Mouse (Mus musculus): Measurements from ENCODE around the gene Carnmt1. TPM values are rescaled to one million over a fixed set of nuclear protein-coding genes. Genes with fewer than 3 reads are reported as not detected.

The Carnmt1 gene
- polyA plus RNA-seq, 1 experiment from 2014 or later: 16.6 TPM

DNA sequence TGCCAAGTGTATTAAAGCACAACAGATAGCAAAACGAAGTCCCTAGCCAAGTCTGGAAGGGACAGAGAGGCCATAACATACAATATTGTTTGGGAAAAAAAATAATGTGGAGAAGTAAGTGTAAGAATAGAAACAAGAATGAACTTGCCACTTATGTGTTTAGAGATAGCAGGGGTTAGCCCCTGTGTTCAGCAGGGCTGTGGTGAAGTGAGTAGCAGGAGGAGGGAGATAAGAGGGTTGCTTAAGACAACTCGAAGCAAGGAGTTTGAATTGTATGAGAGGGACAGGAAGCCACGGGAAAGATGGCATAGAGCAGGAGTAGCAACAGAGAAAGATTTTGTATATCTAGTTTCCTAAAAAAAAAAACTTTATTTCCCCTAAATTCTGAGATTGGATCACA lies 21.6 kb downstream of the Carnmt1 start:
- H3K4me3 ChIP-seq (replicated peaks; ENCODE audit: low read length): no peak overlapping the region
- no peaks in the 10 kb centered on the region for H3K9me3 ChIP-seq (replicated peaks; ENCODE audit: control insufficient read depth, low read length)
- no peaks in the 10 kb centered on the region for H3K36me3 ChIP-seq (ENCODE audit: control insufficient read depth, insufficient read depth, low read length)
- H3K9ac ChIP-seq (ENCODE audit: low read length): no peak overlapping the region
- H3K27ac ChIP-seq (ENCODE audit: low read length): no peak overlapping the region
- 82% methylated on average over 3 of the region's 3 CpGs for WGBS
- no peak overlapping the region for H3K4me2 ChIP-seq (ENCODE audit: low read depth, low read length)
- no peaks in the 10 kb centered on the region; the same call in 1 of the 2 replicates for H3K4me1 ChIP-seq (ENCODE audit: control insufficient read depth, insufficient read depth, low read length)
- no peaks in the 10 kb centered on the region for H3K27me3 ChIP-seq (ENCODE audit: control insufficient read depth, insufficient read depth, low read length)
- no peak; the same call in 1 of the 2 replicates for ATAC-seq (ENCODE audit: insufficient read depth, low FRiP score)

DNA sequence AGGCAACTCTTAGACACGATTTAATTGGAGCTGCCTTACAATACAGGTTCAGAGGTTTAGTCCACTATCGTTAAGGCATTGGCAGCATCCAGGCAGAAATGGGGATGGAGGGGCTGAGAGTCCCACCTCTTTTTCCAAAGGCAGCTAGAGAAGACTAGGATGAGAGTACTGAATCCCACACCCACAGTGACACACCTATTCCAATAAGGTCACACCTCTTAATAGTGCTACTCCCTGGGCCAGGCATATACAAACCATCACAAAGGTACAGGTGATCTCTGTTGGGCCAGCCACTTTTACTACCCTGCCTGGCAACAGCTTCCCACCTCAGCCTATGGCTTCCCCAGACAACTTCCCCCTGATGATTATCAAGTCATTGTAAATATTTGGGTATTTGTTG lies 22.2 kb downstream of the Carnmt1 start:
- Histone ChIP-seq H3K9ac (ENCODE audit: low read length) (no peak overlapping the region), H3K9me3 (replicated peaks; ENCODE audit: control insufficient read depth, low read length) (no peaks in the 10 kb centered on the region), H3K27ac (ENCODE audit: low read length) (no peak overlapping the region), H3K4me3 (replicated peaks; ENCODE audit: low read length) (no peak overlapping the region), H3K36me3 (ENCODE audit: control insufficient read depth, insufficient read depth, low read length) (no peaks in the 10 kb centered on the region), H3K4me1 (ENCODE audit: control insufficient read depth, insufficient read depth, low read length) (no peaks in the 10 kb centered on the region), H3K27me3 (ENCODE audit: control insufficient read depth, insufficient read depth, low read length) (no peaks in the 10 kb centered on the region), H3K4me2 (ENCODE audit: low read depth, low read length) (no peak overlapping the region)
- WGBS: 88% methylated on average over 2 of the region's 2 CpGs
- ATAC-seq (ENCODE audit: insufficient read depth, low FRiP score): no peak

DNA sequence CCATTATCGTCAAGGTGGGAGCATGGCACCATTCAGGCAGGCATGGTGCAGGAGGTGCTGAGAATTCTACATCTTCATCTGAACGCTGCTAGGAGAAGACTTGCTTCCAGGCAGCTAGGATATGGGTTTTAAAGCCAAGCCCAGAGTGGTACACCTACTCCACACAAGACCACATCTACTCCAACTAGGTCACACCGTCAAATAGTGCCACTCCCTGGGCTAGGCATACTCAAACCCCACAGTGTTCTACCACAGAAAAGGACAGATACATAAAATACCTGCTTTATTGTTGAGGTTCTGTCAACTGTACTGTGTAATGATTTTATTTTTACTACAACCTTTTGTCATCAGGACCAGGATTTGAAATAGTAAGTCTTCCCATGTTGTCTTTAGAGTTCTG lies 24.6 kb downstream of the Carnmt1 start:
- no peak for ATAC-seq (ENCODE audit: insufficient read depth, low FRiP score)
- no peaks in the 10 kb centered on the region for H3K27me3 ChIP-seq (ENCODE audit: control insufficient read depth, insufficient read depth, low read length)

DNA sequence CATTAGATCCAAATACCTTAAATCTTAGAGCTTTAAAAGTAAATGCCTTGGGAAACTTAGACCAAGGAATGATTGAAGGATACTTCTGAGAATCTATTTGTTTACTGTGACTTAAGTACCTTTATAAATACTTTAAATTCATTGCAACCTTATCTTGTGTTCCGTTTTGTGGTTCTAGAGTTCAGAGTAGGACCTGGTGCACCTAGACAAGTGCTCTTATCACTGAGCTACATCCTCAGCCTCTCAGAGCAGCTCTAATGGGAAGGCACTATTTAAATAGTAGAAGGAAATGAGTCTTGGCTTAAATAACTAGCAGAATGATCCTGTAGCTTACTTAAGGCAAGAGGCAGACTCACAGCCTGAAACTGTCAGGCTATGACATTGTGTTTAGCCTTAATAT lies 25.0 kb downstream of the Carnmt1 start:
- Histone ChIP-seq H3K27me3 (ENCODE audit: control insufficient read depth, insufficient read depth, low read length) (no peaks in the 10 kb centered on the region), H3K27ac (ENCODE audit: low read length) (no peak overlapping the region), H3K36me3 (ENCODE audit: control insufficient read depth, insufficient read depth, low read length) (no peaks in the 10 kb centered on the region), H3K4me3 (replicated peaks; ENCODE audit: low read length) (no peak overlapping the region), H3K4me2 (ENCODE audit: low read depth, low read length) (no peak overlapping the region), H3K4me1 (ENCODE audit: control insufficient read depth, insufficient read depth, low read length) (no peaks in the 10 kb centered on the region), H3K9me3 (replicated peaks; ENCODE audit: control insufficient read depth, low read length) (no peaks in the 10 kb centered on the region), H3K9ac (ENCODE audit: low read length) (no peak overlapping the region)
- 60% methylated on average over 1 of the region's 1 CpGs for WGBS
- ATAC-seq (ENCODE audit: insufficient read depth, low FRiP score): peak; percentile 40; the same call in 1 of the 2 replicates

More for the DNA sequence above, 24.6 kb downstream of the Carnmt1 start:
- no peak overlapping the region for H3K4me3 ChIP-seq (replicated peaks; ENCODE audit: low read length)
- 95% methylated on average over 3 of the region's 3 CpGs for WGBS
- H3K4me2 ChIP-seq (ENCODE audit: low read depth, low read length): no peak overlapping the region
- H3K27ac ChIP-seq (ENCODE audit: low read length): no peak overlapping the region
- no peaks in the 10 kb centered on the region for H3K9me3 ChIP-seq (replicated peaks; ENCODE audit: control insufficient read depth, low read length)
- no peak overlapping the region for H3K9ac ChIP-seq (ENCODE audit: low read length)
- H3K36me3 ChIP-seq (ENCODE audit: control insufficient read depth, insufficient read depth, low read length): no peaks in the 10 kb centered on the region
- H3K4me1 ChIP-seq (ENCODE audit: control insufficient read depth, insufficient read depth, low read length): no peaks in the 10 kb centered on the region

DNA sequence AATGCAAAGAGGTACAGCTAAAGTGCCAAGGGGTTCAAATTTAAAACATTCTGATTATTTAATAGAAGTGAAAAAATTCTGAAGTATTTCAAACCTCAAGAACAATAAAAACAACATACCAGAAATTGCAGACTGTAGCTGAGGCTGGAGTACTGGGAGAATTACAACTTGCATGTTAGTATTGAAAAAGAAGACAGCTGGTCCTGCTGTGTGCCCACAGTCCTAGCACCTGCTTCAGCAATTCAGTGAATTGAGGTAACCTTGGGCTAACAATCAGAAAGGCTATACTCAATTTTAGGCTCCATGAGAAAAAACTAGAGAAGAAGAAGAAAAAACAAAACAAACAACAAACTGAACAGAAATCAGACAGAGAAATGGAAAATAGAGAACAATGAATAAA lies 37.5 kb downstream of the Carnmt1 start:
- Histone ChIP-seq H3K27ac (ENCODE audit: low read length) (no peak overlapping the region), H3K4me1 (ENCODE audit: control insufficient read depth, insufficient read depth, low read length) (no peaks in the 10 kb centered on the region), H3K9me3 (replicated peaks; ENCODE audit: control insufficient read depth, low read length) (no peaks in the 10 kb centered on the region), H3K27me3 (ENCODE audit: control insufficient read depth, insufficient read depth, low read length) (no peaks in the 10 kb centered on the region), H3K36me3 (ENCODE audit: control insufficient read depth, insufficient read depth, low read length) (no peaks in the 10 kb centered on the region), H3K9ac (ENCODE audit: low read length) (no peak overlapping the region), H3K4me3 (replicated peaks; ENCODE audit: low read length) (no peak overlapping the region), H3K4me2 (ENCODE audit: low read depth, low read length) (no peak overlapping the region)
- no peak for ATAC-seq (ENCODE audit: insufficient read depth, low FRiP score)

DNA sequence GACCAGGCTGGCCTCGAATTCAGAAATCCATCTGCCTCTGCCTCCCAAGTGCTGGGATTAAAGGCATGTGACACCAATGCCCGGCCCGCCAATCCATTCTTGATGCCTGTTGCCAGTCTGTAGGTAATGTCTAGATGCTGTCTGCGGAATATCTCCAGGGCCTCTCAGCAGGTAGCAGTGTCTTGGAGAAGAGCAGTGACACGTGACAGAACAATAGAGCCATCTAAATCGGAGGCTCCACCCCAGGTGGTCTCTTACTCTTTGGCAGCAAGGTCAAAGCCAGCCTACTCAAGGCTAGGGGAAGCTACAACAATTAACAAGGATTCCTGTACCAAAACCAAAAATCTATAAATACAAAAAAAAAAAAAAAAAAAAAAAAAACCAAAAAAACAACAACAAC lies 40.3 kb downstream of the Carnmt1 start:
- Histone ChIP-seq H3K4me3 (replicated peaks; ENCODE audit: low read length) (no peak overlapping the region), H3K36me3 (ENCODE audit: control insufficient read depth, insufficient read depth, low read length) (no peaks in the 10 kb centered on the region), H3K9ac (ENCODE audit: low read length) (no peak overlapping the region), H3K4me1 (ENCODE audit: control insufficient read depth, insufficient read depth, low read length) (peaks cover 12% of the 10 kb centered on the region), H3K9me3 (replicated peaks; ENCODE audit: control insufficient read depth, low read length) (no peaks in the 10 kb centered on the region), H3K4me2 (ENCODE audit: low read depth, low read length) (no peak overlapping the region), H3K27me3 (ENCODE audit: control insufficient read depth, insufficient read depth, low read length) (no peaks in the 10 kb centered on the region), H3K27ac (ENCODE audit: low read length) (no peak overlapping the region)
- WGBS: 75% methylated on average over 6 of the region's 6 CpGs
- no peak for ATAC-seq (ENCODE audit: insufficient read depth, low FRiP score)

DNA sequence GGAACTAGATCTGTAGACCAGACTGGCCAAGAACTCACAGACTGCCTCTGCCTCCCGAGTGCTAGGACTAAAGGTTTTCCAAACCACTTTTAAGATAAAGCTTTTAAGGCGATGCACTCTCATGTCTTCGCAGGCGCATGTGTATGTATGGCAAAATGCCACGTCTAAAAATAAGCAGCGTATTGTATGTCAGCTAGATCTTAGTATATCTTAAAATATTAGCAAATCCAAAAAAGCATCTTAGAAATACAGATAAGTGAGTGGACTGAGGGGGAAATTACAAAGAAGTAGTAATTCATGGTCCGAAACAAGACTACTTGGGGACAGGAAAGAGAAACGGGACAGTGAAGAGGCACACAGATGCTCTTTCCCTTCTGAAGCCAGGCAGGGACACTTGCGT lies 41.0 kb downstream of the Carnmt1 start:
- Histone ChIP-seq H3K4me1 (ENCODE audit: control insufficient read depth, insufficient read depth, low read length) (peaks cover 12% of the 10 kb centered on the region), H3K4me3 (replicated peaks; ENCODE audit: low read length) (no peak overlapping the region), H3K4me2 (ENCODE audit: low read depth, low read length) (no peak overlapping the region), H3K27ac (ENCODE audit: low read length) (no peak overlapping the region), H3K36me3 (ENCODE audit: control insufficient read depth, insufficient read depth, low read length) (no peaks in the 10 kb centered on the region), H3K9ac (ENCODE audit: low read length) (no peak overlapping the region), H3K9me3 (replicated peaks; ENCODE audit: control insufficient read depth, low read length) (no peaks in the 10 kb centered on the region), H3K27me3 (ENCODE audit: control insufficient read depth, insufficient read depth, low read length) (no peaks in the 10 kb centered on the region)
- ATAC-seq (ENCODE audit: insufficient read depth, low FRiP score): no peak
- WGBS: 74% methylated on average over 9 of the region's 9 CpGs

DNA sequence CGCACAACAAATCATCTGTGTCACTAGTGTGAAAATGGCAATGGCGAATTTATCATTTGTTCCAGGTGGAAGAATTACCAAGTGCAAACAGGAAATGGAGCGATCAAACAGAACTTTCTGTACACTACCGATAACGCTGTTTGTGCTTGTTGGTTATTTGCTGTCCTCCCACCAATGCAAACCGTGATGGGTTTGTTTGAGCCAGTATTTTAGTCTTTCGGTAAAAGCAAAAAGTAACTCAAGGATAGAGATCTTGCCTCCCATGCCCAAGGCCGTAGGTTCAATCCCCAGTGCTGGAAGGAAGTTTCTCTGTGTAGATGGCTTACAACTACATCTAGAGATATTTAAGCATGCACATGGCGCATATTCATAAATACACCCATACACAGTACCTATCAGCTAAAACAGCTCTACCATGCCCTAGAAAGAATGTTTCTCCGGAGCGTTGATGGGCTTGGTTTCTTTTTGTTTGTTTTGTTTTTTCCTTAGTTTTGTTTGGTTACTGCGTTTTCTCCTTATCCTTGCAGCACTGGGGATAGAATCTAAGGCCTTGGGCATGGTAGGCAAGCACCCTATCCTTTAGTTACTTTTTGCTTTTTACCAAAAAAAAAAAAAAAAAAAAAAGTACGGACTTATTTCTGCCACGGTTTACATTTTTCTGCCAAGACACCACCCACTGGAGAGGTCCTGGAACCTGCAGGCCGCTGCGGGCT lies 41.7 kb downstream of the Carnmt1 start:
- 49% methylated on average over 16 of the region's 16 CpGs for WGBS
- peaks cover 12% of the 10 kb centered on the region for H3K4me1 ChIP-seq (ENCODE audit: control insufficient read depth, insufficient read depth, low read length)
- H3K9ac ChIP-seq (ENCODE audit: low read length): peak overlapping the region; percentile 88
- peak overlapping the region; percentile 95 for H3K4me3 ChIP-seq (replicated peaks; ENCODE audit: low read length)
- H3K27me3 ChIP-seq (ENCODE audit: control insufficient read depth, insufficient read depth, low read length): no peaks in the 10 kb centered on the region
- H3K36me3 ChIP-seq (ENCODE audit: control insufficient read depth, insufficient read depth, low read length): no peaks in the 10 kb centered on the region
- H3K4me2 ChIP-seq (ENCODE audit: low read depth, low read length): peak overlapping the region; percentile 56
- ATAC-seq (ENCODE audit: insufficient read depth, low FRiP score): no peak
- H3K9me3 ChIP-seq (replicated peaks; ENCODE audit: control insufficient read depth, low read length): no peaks in the 10 kb centered on the region
- peak overlapping the region; percentile 99 for H3K27ac ChIP-seq (ENCODE audit: low read length)

DNA sequence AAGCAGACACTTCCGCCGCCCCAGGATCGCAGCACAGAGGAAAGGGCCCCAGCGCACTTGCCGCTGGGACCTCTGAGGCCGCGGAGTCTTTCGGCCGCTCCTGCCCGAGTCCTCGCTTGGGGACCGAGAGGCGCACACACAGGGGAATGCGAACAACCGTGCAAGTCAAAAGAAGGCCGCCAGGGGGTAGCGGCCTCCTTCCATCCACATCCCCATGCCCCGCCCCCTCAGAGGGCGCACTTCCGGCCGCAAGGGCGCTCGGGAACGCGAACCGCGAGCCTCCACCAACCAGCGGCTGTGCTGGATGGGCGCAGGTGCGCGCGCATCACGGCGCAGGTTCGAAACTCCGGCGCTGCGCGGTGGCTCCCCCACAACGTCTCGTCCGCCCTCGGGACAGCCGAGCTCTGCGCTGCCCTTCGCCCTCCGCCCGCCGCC lies 42.3 kb downstream of the Carnmt1 start, which contains the start of gene D030056L22Rik:
Gene D030056L22Rik (plus strand): TSS at position 328 of the 435 bp plus-strand sequence.
- H3K27ac ChIP-seq (ENCODE audit: low read length): peak within 1 kb of the TSS; percentile 99
- peak; percentile 99 for ATAC-seq (ENCODE audit: insufficient read depth, low FRiP score)
- H3K4me1 ChIP-seq (ENCODE audit: control insufficient read depth, insufficient read depth, low read length): peaks cover 12% of the 10 kb centered on the region
- peak within 1 kb of the TSS; percentile 88 for H3K9ac ChIP-seq (ENCODE audit: low read length)
- under 1% methylated on average over 49 of the region's 49 CpGs for WGBS
- no peaks in the 10 kb centered on the region for H3K9me3 ChIP-seq (replicated peaks; ENCODE audit: control insufficient read depth, low read length)
- no peaks in the 10 kb centered on the region for H3K36me3 ChIP-seq (ENCODE audit: control insufficient read depth, insufficient read depth, low read length)
- no peaks in the 10 kb centered on the region for H3K27me3 ChIP-seq (ENCODE audit: control insufficient read depth, insufficient read depth, low read length)
- peak within 1 kb of the TSS; percentile 57 for H3K4me2 ChIP-seq (ENCODE audit: low read depth, low read length)
- peak within 1 kb of the TSS; percentile 95 for H3K4me3 ChIP-seq (replicated peaks; ENCODE audit: low read length)
